Mouse (Mus musculus): ENCODE data around the gene Mxra7. TPM values are rescaled to one million over a fixed set of nuclear protein-coding genes. Genes with fewer than 3 reads are reported as not detected.
"Not testable (repeated sequence)": the region's sequence is repeated elsewhere in the genome, so short reads cannot be mapped to it uniquely, and the experiment has no call there.

The Mxra7 gene
- total RNA-seq, 2 experiments from 2014 or later, result not detected

DNA sequence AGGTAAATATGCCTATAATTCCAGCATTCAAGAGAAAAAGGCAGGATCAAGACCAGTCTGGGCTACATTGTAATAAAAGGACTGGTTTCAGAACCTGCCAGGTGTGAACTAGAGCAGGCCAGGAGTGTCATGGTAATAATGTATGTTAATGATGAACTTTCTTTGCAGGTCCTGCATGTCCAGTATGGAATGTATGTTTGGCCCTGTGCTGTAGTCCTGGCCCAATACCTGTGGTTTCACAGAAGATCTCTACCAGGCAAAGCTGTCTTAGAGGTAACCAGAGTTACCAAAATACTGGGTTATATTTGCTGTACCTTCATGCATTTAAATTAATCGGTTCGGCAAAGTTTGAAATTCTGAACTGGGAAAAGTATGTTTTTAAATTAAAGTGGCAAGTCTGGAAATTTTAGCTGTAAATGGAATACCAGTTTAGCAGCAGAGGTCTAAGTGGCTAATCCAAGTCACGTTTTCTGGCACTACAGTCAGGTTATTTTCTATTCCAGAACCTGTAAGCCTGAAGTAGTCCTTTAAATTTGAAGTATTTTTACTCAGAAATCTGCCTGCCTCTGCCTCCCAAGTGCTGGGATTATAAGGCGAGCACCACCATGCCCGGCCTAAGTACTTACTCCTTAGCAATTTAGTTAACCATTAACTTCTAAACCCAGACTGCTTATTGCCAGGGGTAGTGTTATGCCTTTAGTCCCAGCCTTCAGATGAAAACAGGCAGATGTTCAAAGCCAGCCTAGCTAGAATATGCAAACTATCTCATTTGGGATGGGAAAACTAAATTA lies 20.4 kb upstream of the Mxra7 start:
- no peak for ATAC-seq (replicated peaks; ENCODE audit: low FRiP score, poor library complexity, severe bottlenecking)

GRCm38 (mm10) chr11:116847187-116848085 lies 19.6 kb upstream of the Mxra7 start:
- ATAC-seq (replicated peaks; ENCODE audit: low FRiP score, poor library complexity, severe bottlenecking), result no peak

GRCm38 (mm10) chr11:116846593-116847181 lies 18.8 kb upstream of the Mxra7 start:
- ATAC-seq (replicated peaks; ENCODE audit: low FRiP score, poor library complexity, severe bottlenecking), result no peak

GRCm38 (mm10) chr11:116843261-116844233 lies 15.7 kb upstream of the Mxra7 start, which contains the start of the genes Mettl23 and Jmjd6:
Mettl23 (plus strand) TSS chr11:116843278.
Jmjd6 (minus strand) TSS chr11:116843449.
- peak; percentile 96 for ATAC-seq (replicated peaks; ENCODE audit: low FRiP score, poor library complexity, severe bottlenecking)

- peak; percentile 55 for ATAC-seq (replicated peaks; ENCODE audit: low FRiP score, poor library complexity, severe bottlenecking)
These were observed 14.8 kb upstream of the Mxra7 start for GRCm38 (mm10) chr11:116842531-116843260.

DNA sequence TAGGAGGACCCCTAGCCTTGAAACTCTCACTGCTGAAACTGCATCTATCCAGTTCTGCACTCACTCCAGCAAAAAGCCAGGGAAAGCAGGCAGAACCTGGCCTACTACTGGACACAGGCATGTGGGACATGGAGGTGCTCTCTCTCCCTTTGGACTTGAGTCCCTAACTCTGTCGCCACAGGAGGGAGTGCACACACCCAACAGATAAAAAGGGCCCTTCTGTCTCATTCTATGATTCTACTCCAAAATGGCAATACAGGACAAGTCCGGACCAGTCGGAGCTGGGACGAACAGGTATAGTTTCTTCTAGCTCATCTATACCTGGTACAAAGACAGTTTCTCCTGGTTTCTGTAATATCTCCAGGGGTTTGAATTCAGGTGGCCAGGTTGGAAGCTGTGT lies 12.9 kb upstream of the Mxra7 start:
- ATAC-seq (replicated peaks; ENCODE audit: low FRiP score, poor library complexity, severe bottlenecking), result no peak

DNA sequence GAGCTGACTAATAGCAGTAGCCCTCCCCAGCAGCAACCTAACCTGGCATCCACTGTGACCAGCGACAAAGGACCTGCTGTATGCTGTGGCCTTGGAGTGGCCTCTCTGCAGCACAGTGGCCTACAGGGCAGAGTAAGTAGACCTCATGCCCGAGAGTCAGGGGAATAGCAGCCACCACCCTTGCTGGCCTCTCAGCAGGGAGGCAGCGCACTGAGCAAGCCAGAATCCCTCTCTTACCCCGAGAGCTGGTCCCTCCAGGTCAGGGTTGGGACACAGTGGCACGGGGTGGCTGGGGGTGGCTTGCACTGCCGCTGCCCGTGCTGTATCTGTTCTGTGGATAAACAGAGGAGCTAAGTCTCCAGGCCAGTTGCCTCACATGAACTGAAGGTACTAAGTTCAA lies 11.8 kb upstream of the Mxra7 start:
- ATAC-seq (replicated peaks; ENCODE audit: low FRiP score, poor library complexity, severe bottlenecking), result no peak

DNA sequence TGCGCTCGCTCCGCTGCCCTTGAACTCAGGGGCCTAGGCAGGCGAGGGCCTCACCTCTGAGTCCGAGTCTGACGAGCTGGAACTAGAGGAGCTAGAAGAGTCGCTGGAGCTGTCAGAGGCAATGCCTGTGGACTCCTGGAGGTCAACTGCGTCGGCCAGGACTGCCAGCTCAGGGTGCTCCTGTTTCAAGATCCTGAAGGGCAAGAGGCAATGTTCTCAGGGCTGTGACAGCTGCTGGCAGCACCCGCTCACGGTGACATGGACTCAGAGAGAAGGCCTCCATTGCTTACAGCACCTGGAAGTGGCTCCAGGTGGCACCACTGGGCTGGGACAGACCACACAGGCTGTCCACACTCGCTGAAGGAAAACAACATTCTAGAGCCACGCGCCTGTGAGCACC lies 11.1 kb upstream of the Mxra7 start:
- ATAC-seq (replicated peaks; ENCODE audit: low FRiP score, poor library complexity, severe bottlenecking), result no peak

DNA sequence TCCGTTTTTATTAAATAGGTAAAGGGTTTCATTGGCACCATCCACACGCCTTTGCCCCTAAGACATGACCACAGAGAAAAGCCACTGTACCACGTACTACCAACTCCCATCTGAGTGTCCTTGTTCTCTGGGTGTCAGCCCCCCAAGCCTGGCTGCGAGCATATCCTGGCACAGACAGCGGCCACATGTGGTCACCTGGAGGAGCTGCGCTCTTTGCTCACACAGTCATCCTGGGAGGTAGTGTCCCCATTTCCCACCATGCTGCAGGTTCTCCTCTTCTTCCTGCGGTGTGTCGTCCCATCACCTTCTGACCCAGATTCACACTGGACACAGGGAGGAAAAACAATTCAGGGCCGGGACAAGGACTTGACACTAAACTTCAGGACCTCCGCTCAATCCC lies 9.6 kb upstream of the Mxra7 start:
- no peak for ATAC-seq (replicated peaks; ENCODE audit: low FRiP score, poor library complexity, severe bottlenecking)

DNA sequence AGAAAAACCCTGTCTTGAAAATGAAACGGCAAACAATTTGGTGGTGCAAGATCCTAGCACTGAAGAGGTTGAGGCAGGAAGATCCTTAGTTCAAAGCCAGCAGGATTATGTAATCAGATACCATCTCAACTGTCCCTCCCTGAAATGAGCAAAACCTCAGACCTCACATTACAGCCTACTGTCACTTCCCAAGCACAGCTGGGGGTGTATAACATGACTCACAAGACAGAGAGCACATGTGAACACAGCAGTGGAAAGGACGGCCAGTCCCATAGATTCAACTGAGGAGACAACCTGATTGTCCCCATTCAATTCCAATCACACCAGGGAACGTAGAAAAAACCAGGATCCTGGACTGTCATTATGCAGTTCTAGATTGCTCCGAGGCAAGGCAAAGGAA lies 8.4 kb upstream of the Mxra7 start:
- no peak for ATAC-seq (replicated peaks; ENCODE audit: low FRiP score, poor library complexity, severe bottlenecking)

- ATAC-seq (replicated peaks; ENCODE audit: low FRiP score, poor library complexity, severe bottlenecking), result no peak
These were observed 7.1 kb upstream of the Mxra7 start for GRCm38 (mm10) chr11:116834954-116835353.

- no peak for ATAC-seq (replicated peaks; ENCODE audit: low FRiP score, poor library complexity, severe bottlenecking)
These were observed 4.4 kb upstream of the Mxra7 start for GRCm38 (mm10) chr11:116832172-116832685.

- ATAC-seq (replicated peaks; ENCODE audit: low FRiP score, poor library complexity, severe bottlenecking), result no peak
These were observed 1.0 kb downstream of the Mxra7 start for GRCm38 (mm10) chr11:116826550-116827504.

GRCm38 (mm10) chr11:116825230-116825629 lies 2.6 kb downstream of the Mxra7 start:
- no peak for ATAC-seq (replicated peaks; ENCODE audit: low FRiP score, poor library complexity, severe bottlenecking)

- ATAC-seq (replicated peaks; ENCODE audit: low FRiP score, poor library complexity, severe bottlenecking), result not testable (repeated sequence)
These were observed 4.0 kb downstream of the Mxra7 start for GRCm38 (mm10) chr11:116823885-116824284.

GRCm38 (mm10) chr11:116823255-116823654 lies 4.6 kb downstream of the Mxra7 start:
- ATAC-seq (replicated peaks; ENCODE audit: low FRiP score, poor library complexity, severe bottlenecking), result no peak

GRCm38 (mm10) chr11:116822626-116823025 lies 5.2 kb downstream of the Mxra7 start:
- ATAC-seq (replicated peaks; ENCODE audit: low FRiP score, poor library complexity, severe bottlenecking), result no peak
